Mouse (Mus musculus) forebrain, postnatal 0 days (tissue): ENCODE measurements at regions not wholly inside any gene's neighbourhood (a gene's known extent, or its start where the extent isn't known, plus 50 kb on each side); places are given as distances from the start of the nearest gene placed in this dataset.

Source experiments
- ATAC-seq: fragments of 200-750 bp; cut with Nextera tagmentation; 2 replicates; pipeline ENCODE4 v1.8.0; 2017; ENCODE audit warnings: mild to moderate bottlenecking, moderate library complexity
- DNase-seq: peaks from one replicate; pipeline ENCODE4 v3.0.0-alpha.2; 2015
- H3K27ac ChIP-seq: fragments of 300-500 bp; sonication (generic); 2 replicates; pipeline ENCODE4 v1.5.1; 2014; ENCODE audit warnings: low read depth, mild to moderate bottlenecking, antibody characterized with exemption, low read length, moderate library complexity, mixed read lengths
- H3K27me3 ChIP-seq: fragments of 300-500 bp; sonication (generic); 2 replicates; pipeline ENCODE4 v1.6.1; 2014; ENCODE audit warnings: mild to moderate bottlenecking, low read length, mixed read lengths; ENCODE audit not compliant: insufficient read depth
- H3K36me3 ChIP-seq: fragments of 300-500 bp; sonication (generic); 2 replicates; pipeline ENCODE4 v1.6.1; 2014; ENCODE audit warnings: mild to moderate bottlenecking, moderate library complexity; ENCODE audit not compliant: insufficient read depth
- H3K4me1 ChIP-seq: fragments of 300-500 bp; sonication (generic); 2 replicates; pipeline ENCODE4 v1.6.1; 2014; ENCODE audit warnings: antibody characterized with exemption; ENCODE audit not compliant: insufficient read depth
- H3K4me2 ChIP-seq: fragments of 300-500 bp; sonication (generic); 2 replicates; pipeline ENCODE4 v1.6.1; 2014; ENCODE audit warnings: low read depth, mild to moderate bottlenecking, moderate library complexity
- H3K4me3 ChIP-seq: fragments of 300-500 bp; sonication (generic); 2 replicates; pipeline ENCODE4 v1.5.1; 2014; ENCODE audit warnings: low read depth, low read length, mixed read lengths
- H3K9ac ChIP-seq: fragments of 300-500 bp; sonication (generic); 2 replicates; pipeline ENCODE4 v1.6.1; 2014; ENCODE audit warnings: mild to moderate bottlenecking
- H3K9me3 ChIP-seq: fragments of 300-500 bp; sonication (generic); 2 replicates; pipeline ENCODE4 v1.6.1; 2016; ENCODE audit warnings: low read length
- CTCF ChIP-seq: sonication (generic); IDR thresholded peaks from 2 replicates; pipeline ENCODE4 v1.5.1; 2016; ENCODE audit warnings: antibody characterized with exemption, control low read depth, low read depth
- WGBS: fragments of 180-500 bp; shearing (Covaris S2); extraction: QIAGEN DNeasy Blood & Tissue Kit; methylation state at CpG from one replicate; pipeline ENCODE4 v1.1.7; 2014; 5-methylcytosine and 5-hydroxymethylcytosine counted together

DNA sequence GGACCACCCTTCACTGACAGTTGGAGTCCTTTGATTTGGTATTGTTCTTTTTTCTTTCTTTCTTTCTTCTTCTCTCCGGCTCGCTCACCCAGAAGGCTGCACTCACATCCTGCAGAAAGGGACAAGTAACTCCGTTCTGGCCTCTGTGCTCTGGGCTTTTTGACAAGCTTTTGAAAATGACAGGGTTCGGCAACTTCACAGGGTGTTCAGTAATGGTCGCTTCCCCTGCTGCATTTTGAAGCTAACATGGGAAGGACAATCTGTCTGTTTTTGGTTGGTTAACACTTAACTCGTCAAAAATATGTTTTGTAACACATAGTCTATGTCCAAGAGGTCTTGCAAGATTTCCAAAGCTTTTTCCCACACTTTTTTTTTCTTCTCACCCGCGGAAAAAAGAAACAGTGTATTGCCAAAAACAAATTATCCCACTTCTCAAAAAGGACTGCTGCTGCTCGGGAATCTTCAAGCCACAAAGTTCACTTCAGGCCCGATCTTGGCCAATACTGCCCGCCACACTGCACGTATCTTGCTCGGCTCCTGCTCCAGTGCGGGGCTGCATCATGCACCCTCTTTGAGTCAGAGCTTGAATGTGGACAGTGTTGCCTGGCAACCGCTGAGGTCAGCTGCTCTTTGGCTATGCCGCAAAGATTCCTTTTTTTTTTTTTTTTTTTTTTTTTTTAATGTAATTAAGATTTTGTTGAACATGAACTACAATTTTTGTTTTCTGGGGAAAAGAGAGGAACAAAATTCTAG, 209.4 kb upstream of the Inhba start:
- Histone ChIP-seq H3K4me1 (no peaks in the 10 kb centered on the region), H3K9ac (no peak overlapping the region), H3K36me3 (no peaks in the 10 kb centered on the region), H3K4me3 (no peak overlapping the region), H3K27me3 (no peaks in the 10 kb centered on the region), H3K9me3 (no peaks in the 10 kb centered on the region), H3K4me2 (no peak overlapping the region), H3K27ac (no peak overlapping the region)
- peak; percentile 24 for DNase-seq
- peak; percentile 92 for ATAC-seq
- WGBS = 35% methylated on average over 16 of the region's 16 CpGs
- TF ChIP-seq CTCF = no peak

DNA sequence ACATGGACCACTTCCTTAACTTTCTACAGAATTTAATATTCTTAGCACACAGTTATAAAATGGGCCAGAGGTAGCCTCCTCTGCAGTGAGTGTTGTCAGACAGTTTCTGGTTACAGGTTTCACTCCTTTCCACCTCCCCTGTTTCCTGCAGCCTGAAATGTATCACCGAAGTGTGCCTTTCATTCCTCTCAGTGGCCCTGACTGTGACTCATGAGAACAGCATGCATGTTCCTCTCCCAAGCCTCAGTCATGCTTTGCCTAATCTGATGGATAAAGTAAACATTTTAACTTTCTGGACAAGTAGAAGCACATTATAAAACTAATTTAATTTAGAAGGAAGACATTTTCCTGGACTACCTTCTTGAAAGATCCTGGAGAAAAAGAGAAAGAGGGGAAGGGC, 207.7 kb upstream of the Inhba start:
- no peak for ATAC-seq

DNA sequence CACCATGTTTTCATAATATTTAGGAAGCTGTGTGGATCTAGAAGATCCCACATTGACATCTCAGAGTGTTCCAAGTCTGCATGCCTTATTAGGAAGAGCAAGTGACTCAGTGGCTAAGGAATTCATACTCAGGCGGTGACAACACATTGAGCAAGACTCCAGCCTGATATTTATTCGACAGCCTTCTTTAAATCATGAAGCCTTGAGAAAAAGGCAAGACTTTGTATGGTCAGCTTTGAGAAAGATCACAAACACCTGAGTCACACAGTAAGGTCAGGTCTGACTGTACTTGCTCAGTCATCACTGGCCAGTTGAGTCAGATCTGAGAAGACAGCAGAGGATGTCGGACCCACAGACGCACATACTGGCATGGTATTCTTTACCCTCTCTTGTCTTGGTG, 204.7 kb upstream of the Inhba start:
- no peak for DNase-seq
- Histone ChIP-seq H3K4me2 (no peak overlapping the region), H3K27ac (no peak overlapping the region), H3K36me3 (no peaks in the 10 kb centered on the region), H3K4me3 (no peak overlapping the region), H3K9me3 (no peaks in the 10 kb centered on the region), H3K27me3 (no peaks in the 10 kb centered on the region), H3K4me1 (no peaks in the 10 kb centered on the region), H3K9ac (no peak overlapping the region)
- 93% methylated on average over 4 of the region's 4 CpGs for WGBS
- no peak for TF ChIP-seq CTCF
- no peak for ATAC-seq

More for the DNA sequence above, 207.7 kb upstream of the Inhba start:
- DNase-seq = no peak
- WGBS = 83% methylated on average over 1 of the region's 1 CpGs
- no peak overlapping the region for H3K9ac ChIP-seq
- H3K4me1 ChIP-seq = no peaks in the 10 kb centered on the region
- no peak overlapping the region for H3K4me3 ChIP-seq
- no peaks in the 10 kb centered on the region for H3K9me3 ChIP-seq
- no peaks in the 10 kb centered on the region for H3K27me3 ChIP-seq
- no peaks in the 10 kb centered on the region for H3K36me3 ChIP-seq
- no peak overlapping the region for H3K4me2 ChIP-seq
- TF ChIP-seq CTCF = no peak
- H3K27ac ChIP-seq = no peak overlapping the region

DNA sequence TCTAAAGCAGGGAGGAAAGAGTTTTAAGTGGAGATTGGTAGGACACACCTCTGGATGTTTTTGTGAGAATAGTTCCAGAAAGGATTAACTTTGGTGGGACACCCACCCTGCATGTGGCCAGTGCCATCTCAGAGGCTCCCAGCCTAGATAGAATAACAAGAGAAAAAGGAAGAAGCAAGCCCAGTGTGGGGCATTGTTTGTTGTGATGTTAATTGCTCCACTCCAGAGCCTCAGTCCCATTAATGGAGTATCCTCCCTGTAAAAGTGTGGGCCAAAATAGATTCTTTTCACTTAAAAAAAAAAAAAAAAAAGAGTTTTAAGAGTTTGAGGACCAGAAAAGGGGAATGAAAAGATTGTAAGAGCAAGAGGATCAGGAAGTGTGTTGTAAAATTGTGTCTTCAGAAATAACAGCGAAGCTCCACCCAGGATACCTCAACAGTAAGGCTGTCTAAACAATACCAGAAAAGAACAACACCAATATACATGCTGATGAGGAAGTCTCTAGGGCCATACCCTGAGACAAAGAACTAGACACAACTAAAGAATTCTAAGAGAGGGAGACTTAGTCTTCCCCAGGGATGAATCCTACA, 189.3 kb upstream of the Inhba start:
- TF ChIP-seq CTCF = no peak
- no peak overlapping the region for H3K27ac ChIP-seq
- H3K4me2 ChIP-seq = no peak overlapping the region
- no peak for ATAC-seq
- no peaks in the 10 kb centered on the region for H3K27me3 ChIP-seq
- no peak for DNase-seq
- H3K9ac ChIP-seq = no peak overlapping the region
- no peak overlapping the region for H3K4me3 ChIP-seq
- H3K4me1 ChIP-seq = no peaks in the 10 kb centered on the region
- 21% methylated on average over 1 of the region's 1 CpGs for WGBS
- H3K9me3 ChIP-seq = no peaks in the 10 kb centered on the region
- H3K36me3 ChIP-seq = no peaks in the 10 kb centered on the region

DNA sequence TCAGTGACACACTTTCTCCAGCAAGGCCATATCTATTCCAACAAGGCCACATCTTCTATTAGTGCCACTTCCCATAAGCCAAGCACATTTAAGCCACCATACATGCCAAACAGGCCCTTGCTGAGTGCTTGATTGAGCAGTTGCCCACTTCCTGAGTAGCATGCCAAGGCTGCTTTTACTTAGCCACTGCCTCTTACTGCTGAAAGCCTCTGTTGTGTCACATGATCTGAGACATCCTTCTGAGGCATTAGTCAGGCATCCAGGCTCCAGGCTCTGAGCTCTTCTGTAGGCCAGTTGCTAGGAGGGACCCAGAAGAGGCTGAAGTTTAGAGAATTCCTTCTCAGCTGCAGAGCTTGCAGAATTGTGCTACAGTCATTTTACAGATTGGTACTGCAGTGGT, 165.8 kb upstream of the Inhba start:
- no peak for TF ChIP-seq CTCF
- DNase-seq = peak; percentile 2
- Histone ChIP-seq H3K4me1 (no peaks in the 10 kb centered on the region), H3K27ac (no peak overlapping the region), H3K9me3 (no peaks in the 10 kb centered on the region), H3K36me3 (no peaks in the 10 kb centered on the region), H3K9ac (no peak overlapping the region), H3K4me3 (no peak overlapping the region), H3K27me3 (no peaks in the 10 kb centered on the region), H3K4me2 (no peak overlapping the region)
- peak; percentile 50 for ATAC-seq

DNA sequence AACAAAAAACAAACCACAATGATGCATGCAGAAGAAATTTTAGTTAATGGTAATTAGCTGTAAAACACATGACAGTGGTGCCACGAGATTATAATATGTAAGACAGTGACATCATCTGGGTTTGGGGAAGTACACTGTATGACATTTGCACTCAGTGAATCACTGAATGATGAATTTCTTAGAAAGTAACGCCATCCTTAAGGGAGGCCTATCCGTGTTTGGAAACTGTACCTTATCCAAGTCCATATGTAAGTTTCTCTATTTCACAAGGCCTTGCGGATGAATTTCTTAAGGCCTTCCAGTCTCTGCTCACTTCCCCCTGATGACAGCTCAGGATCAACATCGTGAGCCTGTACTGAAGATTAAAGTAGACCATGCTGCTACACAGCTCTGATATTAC, 163.6 kb upstream of the Inhba start:
- Histone ChIP-seq H3K27me3 (no peaks in the 10 kb centered on the region), H3K4me2 (no peak overlapping the region), H3K9me3 (no peaks in the 10 kb centered on the region), H3K27ac (no peak overlapping the region), H3K36me3 (no peaks in the 10 kb centered on the region), H3K4me1 (no peaks in the 10 kb centered on the region), H3K9ac (no peak overlapping the region), H3K4me3 (no peak overlapping the region)
- WGBS = 87% methylated on average over 5 of the region's 5 CpGs
- ATAC-seq (no peak), DNase-seq (no peak)
- TF ChIP-seq CTCF = no peak

DNA sequence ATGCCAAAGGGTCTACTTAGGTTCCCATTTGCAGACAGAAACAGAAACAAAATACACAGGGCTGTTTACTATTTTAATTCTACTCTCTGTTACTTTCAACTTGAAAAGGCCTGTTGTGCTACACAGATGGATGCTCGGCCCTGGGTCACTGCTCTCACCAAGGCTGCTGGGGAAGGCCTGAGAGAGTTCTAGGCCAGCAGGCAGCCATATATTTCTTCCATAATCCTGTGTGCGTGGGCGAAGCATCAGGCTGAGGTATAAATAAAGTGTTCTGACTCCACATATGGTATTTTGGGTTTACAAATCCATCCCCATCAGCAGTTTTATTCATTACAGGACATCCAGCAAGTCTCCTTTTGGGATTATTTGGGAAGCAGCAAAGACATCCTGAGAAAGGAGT, 162.5 kb upstream of the Inhba start:
- no peak for ATAC-seq
- no peak for TF ChIP-seq CTCF

More for the DNA sequence above, 162.5 kb upstream of the Inhba start:
- Histone ChIP-seq H3K9ac (no peak overlapping the region), H3K27me3 (no peaks in the 10 kb centered on the region), H3K27ac (no peak overlapping the region), H3K4me1 (no peaks in the 10 kb centered on the region), H3K4me3 (no peak overlapping the region), H3K36me3 (no peaks in the 10 kb centered on the region), H3K4me2 (no peak overlapping the region), H3K9me3 (no peaks in the 10 kb centered on the region)
- 64% methylated on average over 3 of the region's 3 CpGs for WGBS
- no peak for DNase-seq
